Mouse (Mus musculus) heart, adult 18-20 months (tissue): ENCODE data around the gene Cep128. TPM values are rescaled to one million over a fixed set of nuclear protein-coding genes. Genes with fewer than 3 reads are reported as not detected.
"Not testable (repeated sequence)": the region's sequence is repeated elsewhere in the genome, so short reads cannot be mapped to it uniquely, and the experiment has no call there.

ENCODE experiments used
- DNase-seq, 2 experiments: peaks; one replicate each; pipeline ENCODE4 v3.0.0; 2021 to 2022; ENCODE audit warnings: mixed read lengths in 1 of 2
- total RNA-seq, 2 experiments: library from RNA; stranded (reverse); gene quantifications; 2 replicates each; pipeline ENCODE4 v1.2.3; 2021

Cep128 gene
- total RNA-seq, 2 experiments from 2014 or later, result 12.1 to 13.5 TPM

GRCm38 (mm10) chr12:91059704-91060318 lies 324.4 kb downstream of the Cep128 start:
- DNase-seq, result no peak

GRCm38 (mm10) chr12:91056885-91057284 lies 327.3 kb downstream of the Cep128 start:
- no peak for DNase-seq

- no peak for DNase-seq
These were observed 331.9 kb downstream of the Cep128 start for GRCm38 (mm10) chr12:91052301-91052700.

- peak; percentile 49 to 63 for DNase-seq
These were observed 333.4 kb downstream of the Cep128 start for GRCm38 (mm10) chr12:91050593-91051325.

- DNase-seq, result no peak
These were observed 342.8 kb downstream of the Cep128 start for GRCm38 (mm10) chr12:91041363-91041762.

- DNase-seq, result peak; percentile 32 to 34
These were observed 343.8 kb downstream of the Cep128 start for GRCm38 (mm10) chr12:91040267-91040905.

- DNase-seq, result no peak
These were observed 355.1 kb downstream of the Cep128 start for GRCm38 (mm10) chr12:91029116-91029515.

- DNase-seq, result peak; percentile 14 to 21
These were observed 356.5 kb downstream of the Cep128 start for GRCm38 (mm10) chr12:91027681-91028080.

GRCm38 (mm10) chr12:91027100-91027499 lies 357.1 kb downstream of the Cep128 start:
- no peak for DNase-seq

GRCm38 (mm10) chr12:91015075-91015474 lies 369.1 kb downstream of the Cep128 start:
- DNase-seq, result no peak

GRCm38 (mm10) chr12:91013043-91013442 lies 371.2 kb downstream of the Cep128 start:
- DNase-seq, result no peak

GRCm38 (mm10) chr12:91012184-91012583 lies 372.0 kb downstream of the Cep128 start:
- no peak for DNase-seq

GRCm38 (mm10) chr12:91008736-91009135 lies 375.5 kb downstream of the Cep128 start:
- DNase-seq, result no peak

GRCm38 (mm10) chr12:91008170-91008569 lies 376.0 kb downstream of the Cep128 start:
- no peak for DNase-seq

- no peak for DNase-seq
These were observed 386.7 kb downstream of the Cep128 start for GRCm38 (mm10) chr12:90997539-90997938.

- peak in 1 of 2 experiments; percentile 9 for DNase-seq
These were observed 390.9 kb downstream of the Cep128 start for GRCm38 (mm10) chr12:90993331-90993730.

- no peak for DNase-seq
These were observed 396.4 kb downstream of the Cep128 start for GRCm38 (mm10) chr12:90987782-90988181.

GRCm38 (mm10) chr12:90987259-90987658 lies 396.9 kb downstream of the Cep128 start:
- no peak for DNase-seq

GRCm38 (mm10) chr12:90982018-90982417 lies 402.2 kb downstream of the Cep128 start:
- no peak for DNase-seq

- not testable (repeated sequence) for DNase-seq
These were observed 407.8 kb downstream of the Cep128 start for GRCm38 (mm10) chr12:90976406-90976805.

GRCm38 (mm10) chr12:90975429-90975828 lies 408.8 kb downstream of the Cep128 start:
- no peak for DNase-seq

- peak; percentile 53 to 64 for DNase-seq
These were observed 413.1 kb downstream of the Cep128 start for GRCm38 (mm10) chr12:90971156-90971555.

- no peak for DNase-seq
These were observed 422.7 kb downstream of the Cep128 start for GRCm38 (mm10) chr12:90961386-90962017.
